Mouse (Mus musculus) skeletal muscle tissue, adult 2 months (tissue): ENCODE data around the gene Col26a1.
A peak's percentile ranks its signal among the peaks of the same experiment; 100 is the strongest.

Experiments used
- DNase-seq: peaks from one replicate; pipeline ENCODE4 v3.0.0-alpha.2; 2012; ENCODE audit warnings: low read depth, low spot score

Col26a1 gene

GRCm38 (mm10) chr5:136806379-136807056, 76.5 kb downstream of the Col26a1 start:
- DNase-seq, result no peak

DNA sequence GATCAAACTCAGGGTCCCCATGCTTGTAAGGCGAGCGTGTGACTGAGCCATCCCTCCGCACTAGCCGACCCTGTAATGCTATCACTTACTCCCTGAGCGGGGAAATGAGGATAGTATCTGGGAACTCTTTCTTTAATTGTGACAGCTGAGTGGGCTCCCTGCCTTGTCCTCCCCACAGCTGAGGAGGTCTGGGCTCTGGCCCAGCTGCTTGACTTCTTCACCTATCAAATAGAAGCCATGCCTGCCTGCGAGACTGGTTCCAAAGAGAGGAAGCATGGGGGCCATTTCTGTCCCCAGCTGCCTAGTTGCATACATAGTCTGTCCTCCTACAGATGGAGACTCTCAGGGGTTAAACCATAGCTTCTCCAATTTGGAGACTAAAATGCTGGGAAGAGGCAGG, 78.0 kb downstream of the Col26a1 start:
- DNase-seq, result no peak

- DNase-seq, result no peak
Observed at GRCm38 (mm10) chr5:136804246-136804645, 78.8 kb downstream of the Col26a1 start.

GRCm38 (mm10) chr5:136802732-136803131, 80.3 kb downstream of the Col26a1 start:
- no peak for DNase-seq

GRCm38 (mm10) chr5:136796917-136797316, 86.1 kb downstream of the Col26a1 start:
- no peak for DNase-seq

- no peak for DNase-seq
Observed at GRCm38 (mm10) chr5:136793807-136794206, 89.2 kb downstream of the Col26a1 start.

- no peak for DNase-seq
Observed at GRCm38 (mm10) chr5:136792541-136792940, 90.5 kb downstream of the Col26a1 start.

DNA sequence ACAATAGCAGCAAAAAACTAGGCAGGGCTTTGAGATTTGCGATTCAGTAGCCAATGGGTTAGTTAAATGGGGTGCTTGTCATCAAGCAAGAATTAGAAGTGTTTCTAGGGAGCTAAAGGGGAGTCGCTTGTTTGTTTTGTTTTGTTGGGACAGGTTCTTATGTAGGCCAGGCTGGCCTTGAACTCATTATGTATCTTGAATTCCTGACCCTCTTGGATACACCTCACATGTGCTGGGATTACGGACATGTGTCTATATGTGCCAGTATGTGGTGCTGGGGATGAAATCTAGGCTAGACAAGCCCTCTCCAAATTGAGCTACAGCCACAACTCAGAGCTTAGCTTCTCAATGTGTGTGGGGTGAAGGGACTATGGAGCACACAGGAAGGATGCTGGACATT, 91.8 kb downstream of the Col26a1 start:
- no peak for DNase-seq

DNA sequence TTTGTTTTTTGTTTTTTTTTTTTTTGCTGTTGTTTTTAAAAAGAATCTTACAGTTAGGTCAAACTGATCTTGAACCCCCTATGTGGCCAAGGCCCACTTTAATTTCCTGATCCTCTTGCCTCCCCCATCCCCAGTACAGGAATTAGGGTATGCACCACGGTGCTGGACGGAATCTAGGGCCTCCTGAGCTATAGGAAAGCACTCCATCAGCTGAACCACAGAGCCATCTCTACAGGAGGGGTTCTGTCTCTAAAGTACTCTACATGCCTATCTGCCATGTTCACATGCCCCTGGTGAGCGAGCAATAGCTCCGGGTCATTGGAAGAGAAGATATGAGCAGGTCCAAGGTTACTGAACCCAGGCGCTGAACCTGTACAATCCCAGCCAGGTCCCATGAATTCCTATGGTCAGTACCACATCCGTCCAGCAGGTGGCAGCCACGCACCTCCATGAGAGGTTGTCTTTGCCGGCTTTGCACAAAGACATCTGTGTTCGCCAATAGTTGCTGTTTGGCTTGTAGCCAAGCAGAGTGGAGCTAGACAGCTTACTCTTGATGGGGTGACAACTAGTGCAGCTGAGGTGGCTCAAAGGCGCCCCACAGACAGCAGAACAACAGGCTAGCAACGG, 92.3 kb downstream of the Col26a1 start:
- peak; percentile 80 for DNase-seq

DNA sequence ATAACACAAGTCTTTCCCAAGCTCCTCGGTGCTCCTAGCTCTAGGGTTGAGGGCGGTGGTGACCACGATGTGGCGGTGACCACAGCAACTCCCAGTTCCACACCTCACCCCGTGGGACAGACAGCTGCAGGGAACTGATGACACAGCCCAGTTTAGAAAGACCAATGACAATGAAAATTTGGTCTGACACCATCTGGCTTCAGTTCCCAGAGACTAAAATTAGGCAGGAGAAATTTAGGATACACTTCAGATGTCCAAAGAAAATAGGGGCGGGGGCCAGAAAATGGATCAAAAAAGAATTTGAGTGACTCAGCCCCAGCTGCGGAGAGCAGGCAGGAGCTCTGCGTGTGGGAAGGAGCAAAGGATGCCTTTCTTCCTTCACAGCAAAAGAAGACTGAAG, 98.5 kb downstream of the Col26a1 start:
- peak; percentile 12 for DNase-seq

DNA sequence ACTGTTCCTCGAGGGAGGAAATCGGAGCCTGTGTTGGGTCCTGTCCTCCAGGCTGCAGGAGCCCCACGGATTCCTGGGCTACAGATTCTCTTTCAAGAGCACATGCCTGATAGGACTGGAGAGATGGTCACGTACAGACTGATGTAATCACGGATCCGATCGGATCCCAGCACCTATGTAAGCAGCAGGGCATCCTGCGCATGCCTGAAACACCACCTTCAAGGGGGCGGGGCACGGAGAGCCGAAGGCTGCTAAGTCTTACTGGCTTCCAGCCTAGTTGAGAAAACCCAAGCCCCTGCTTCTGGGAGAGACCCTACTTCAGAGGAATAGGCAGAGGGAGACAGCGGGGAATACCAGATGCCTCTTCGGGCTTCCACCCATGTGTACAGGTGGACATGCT, 100.4 kb downstream of the Col26a1 start:
- DNase-seq, result no peak

GRCm38 (mm10) chr5:136780465-136780864, 102.5 kb downstream of the Col26a1 start:
- no peak for DNase-seq

- no peak for DNase-seq
Observed at GRCm38 (mm10) chr5:136779946-136780345, 103.1 kb downstream of the Col26a1 start.

GRCm38 (mm10) chr5:136775548-136775947, 107.5 kb downstream of the Col26a1 start:
- peak; percentile 18 for DNase-seq

DNA sequence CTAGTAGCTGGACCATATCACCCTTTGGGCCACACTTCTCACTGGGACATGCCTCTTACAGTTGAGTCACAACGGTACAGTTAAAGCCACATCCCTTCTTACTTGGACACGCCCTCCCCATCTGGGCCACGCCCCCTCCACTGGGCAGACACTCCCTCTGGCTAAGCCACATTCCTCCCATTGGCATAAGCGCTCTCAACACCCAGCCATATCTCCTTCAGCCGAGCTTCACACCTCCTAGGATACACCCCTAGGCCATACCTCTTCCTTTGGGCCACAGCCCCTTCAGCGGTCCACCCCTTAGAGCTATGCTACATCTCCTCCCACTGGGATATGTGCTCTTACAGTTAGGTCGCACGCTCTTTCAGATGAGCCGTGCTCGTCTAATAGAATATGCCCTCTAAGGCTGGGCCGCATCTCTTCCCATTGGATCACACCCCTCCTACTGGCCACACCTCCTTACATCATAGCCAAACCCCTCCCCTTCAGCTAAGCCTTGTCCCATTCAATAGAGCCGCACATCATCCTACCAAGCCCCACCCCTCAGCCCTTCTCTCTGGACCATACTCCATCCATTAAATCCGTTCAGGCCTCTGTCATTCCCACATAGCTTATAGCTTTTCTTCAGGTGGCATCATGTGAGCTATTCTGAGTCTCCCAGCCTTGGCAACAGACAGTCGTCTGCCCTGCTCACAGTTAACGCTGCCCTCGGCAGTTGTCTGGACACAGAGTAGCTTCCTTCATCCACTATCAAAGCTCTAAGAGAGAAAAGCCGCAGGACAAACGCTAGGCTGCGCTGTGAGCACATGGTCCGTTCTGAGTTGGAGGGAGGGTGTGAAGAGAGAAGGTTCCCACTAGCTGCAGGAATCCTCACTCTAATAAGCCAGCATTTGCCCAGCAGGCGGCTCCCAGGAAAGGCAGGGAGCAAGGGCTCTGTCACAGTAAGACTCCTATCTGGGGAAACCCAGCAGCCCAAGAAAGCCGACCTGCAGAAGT, 109.7 kb downstream of the Col26a1 start:
- no peak for DNase-seq

- no peak for DNase-seq
Observed at GRCm38 (mm10) chr5:136771132-136771531, 111.9 kb downstream of the Col26a1 start.

- DNase-seq, result no peak
Observed at GRCm38 (mm10) chr5:136767304-136767703, 115.7 kb downstream of the Col26a1 start.

DNA sequence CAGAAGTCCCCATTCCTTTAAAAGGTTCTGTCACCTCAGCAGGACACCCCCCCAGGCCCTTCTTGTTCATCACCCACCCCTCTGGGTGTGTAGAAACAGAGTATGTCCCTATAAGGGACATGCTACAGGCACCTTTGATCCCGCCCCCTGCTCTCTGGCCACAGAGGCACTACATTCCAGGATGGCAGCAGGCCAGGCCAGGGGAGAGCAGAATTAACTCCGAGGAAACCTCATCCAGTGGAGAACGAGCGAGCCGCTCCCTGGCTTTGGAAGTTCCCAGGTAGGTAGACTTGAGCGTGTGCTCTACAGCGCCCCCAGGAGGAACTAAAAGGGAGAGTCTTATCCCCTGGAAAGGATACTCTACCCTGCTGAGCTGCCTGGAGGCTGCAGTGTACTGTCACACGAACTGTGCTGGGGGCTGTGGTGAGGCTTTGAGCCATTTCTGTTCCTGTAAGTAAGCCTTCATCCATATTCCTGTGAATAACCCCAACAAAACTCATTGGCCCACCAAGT, 118.8 kb downstream of the Col26a1 start:
- DNase-seq, result no peak

- no peak for DNase-seq
Observed at GRCm38 (mm10) chr5:136760345-136760744, 122.7 kb downstream of the Col26a1 start.

DNA sequence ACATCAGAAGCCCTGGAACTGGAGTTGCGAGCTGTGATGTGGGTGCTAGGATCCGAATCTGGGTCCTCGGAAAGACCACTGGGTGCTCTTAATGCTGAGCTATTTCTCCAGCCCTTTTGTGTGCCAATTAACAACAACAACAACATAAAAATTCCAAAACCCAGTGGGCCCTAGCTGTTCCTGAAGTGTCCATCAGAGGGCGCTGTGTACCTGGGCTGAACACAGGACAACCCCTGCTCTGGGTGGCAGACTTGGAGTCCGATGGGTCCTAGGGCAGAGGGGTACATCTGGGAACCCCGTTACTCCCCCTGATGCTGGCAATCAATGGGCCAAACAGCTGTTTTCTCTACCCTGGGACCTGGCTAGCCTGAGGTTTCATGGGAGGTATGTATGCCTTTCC, 123.2 kb downstream of the Col26a1 start:
- no peak for DNase-seq

DNA sequence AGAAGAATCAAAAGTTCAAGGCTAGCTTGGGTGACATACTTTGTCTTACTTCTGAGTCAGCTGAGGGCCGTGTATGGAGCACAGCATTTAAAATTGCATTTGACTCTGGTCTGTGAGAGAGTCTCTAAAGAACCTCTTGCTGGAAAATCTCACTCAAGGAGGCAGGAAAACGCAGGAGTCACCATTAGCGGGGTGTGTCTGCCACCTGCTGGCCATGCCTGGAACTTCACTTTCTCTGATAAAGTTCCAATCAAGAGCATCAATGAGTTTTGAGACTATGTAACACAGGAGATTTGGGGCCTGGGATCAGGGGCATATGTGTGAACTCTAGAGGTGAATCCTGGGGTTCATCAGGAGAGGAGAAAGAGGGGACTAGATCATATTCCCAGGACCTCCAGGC, 127.3 kb downstream of the Col26a1 start:
- DNase-seq, result peak; percentile 14

DNA sequence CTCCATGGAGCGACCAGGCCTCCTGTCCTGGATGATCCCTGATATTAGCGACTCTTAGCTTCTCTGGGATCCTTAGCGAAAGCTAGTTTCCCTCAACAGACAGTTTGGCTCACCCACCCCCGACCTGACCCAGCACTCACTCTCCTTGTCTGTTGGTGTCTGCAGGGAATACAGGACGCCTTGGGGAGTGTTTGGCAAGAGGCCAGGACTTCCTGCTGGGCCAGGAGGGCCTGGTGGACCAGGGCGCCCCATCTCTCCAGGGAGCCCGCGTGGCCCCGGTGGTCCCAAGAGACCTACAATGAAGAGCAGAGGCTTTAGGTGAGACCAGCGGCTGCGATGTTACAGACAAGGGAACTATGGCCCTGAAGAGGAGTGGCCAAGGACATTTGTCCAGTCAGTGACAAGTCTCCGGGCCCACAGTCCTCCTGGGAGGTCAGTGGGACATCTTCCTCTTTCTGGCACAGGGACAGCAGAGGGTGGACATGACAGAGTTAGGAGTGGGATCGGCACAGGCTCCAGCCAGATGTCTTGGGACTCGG, 128.9 kb downstream of the Col26a1 start:
- DNase-seq, result peak; percentile 7
